Mouse (Mus musculus) ovary, adult 18-20 months (tissue): ENCODE measurements around the gene Ampd3.
A peak's percentile ranks its signal among the peaks of the same experiment; 100 is the strongest.

ENCODE experiments used
- DNase-seq: peaks from one replicate; pipeline ENCODE4 v3.0.0; 2022; ENCODE audit warnings: low spot score, mixed read lengths

Ampd3 gene

DNA sequence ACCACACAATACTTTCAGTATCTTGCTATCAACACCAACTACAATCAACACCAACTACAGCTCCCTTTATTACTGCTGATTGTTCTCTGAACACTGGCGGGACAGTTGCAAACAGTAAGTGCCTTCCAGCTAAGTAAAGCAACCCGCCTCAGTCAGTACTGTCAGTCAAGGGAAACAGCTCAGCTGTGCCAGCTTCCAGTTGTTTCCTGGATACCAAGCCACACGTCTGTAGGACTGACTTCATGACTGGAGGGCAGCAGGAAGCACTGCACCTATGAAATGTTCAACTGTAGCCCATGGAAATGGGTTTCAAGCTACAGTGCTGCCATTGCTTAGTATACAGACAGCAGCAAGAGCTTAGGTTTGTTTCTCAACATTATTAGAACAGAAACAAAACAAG lies 66.5 kb downstream of the Ampd3 start:
- no peak for DNase-seq

DNA sequence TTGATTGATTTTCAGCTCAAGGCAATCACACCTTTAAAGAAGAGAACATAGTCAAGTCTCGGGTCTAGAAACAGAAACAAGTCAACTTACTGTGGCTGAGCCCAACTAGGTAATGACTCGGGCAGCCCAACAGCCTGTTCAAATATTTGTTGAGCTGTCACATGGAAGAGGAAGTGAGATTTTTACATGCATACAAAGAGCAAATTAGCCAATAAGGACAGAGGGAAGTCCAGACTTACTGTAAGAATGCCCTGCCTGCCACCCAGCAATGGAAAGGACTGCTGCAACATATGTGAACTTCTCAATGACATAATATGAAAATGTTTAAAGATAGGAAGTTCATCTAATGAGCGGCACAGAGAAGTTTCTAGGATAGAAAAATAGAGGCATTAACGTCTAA lies 72.3 kb downstream of the Ampd3 start:
- no peak for DNase-seq

DNA sequence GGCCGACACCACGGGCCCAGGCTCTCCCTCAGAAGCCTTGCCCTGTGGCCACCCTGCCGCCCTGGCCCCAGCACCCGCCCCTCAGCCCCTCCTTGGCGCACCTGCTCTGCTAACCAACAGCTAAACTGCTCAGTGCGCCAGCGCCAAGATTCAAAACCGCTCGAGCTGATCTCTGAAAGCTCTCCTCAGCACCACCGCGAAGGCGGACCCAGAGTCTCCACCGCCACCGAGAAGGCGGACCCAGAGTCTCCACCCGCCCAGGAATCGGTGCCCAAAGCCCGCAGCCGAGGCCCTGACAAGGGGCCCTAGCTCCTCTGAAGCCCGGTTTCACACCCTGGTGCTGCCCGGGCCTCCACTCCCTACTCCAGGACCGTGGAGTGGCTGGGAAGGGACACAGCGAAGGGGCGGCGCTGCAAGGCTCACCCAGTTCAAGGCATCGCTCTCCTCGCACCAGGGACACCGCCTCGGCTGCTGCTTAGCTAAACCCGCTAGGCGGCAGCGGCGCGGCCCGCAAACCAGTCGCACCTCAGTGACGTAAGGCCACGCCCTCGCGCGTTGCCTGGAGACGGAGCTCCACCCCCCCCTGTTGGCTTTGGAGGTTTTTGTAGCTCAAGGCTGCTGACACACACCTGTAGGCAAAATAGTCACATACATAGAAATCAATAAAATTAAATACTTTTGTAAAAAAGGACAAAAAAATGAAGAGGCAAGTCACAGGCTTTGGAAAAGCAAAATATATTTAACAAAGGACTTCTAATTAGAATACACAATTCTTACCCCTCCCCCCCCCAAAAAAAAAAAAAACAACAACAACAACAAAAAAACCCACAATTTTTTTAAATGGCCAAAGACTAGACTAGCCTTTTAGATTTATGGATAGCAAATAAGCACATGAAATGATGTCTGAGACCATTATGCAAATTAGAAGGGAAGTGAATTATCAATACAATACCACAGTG lies 76.2 kb downstream of the Ampd3 start, which contains the start of gene Rnf141:
Gene Rnf141 (minus strand): TSS at position 542 of the 959 bp plus-strand sequence.
- DNase-seq, result peak; percentile 85

DNA sequence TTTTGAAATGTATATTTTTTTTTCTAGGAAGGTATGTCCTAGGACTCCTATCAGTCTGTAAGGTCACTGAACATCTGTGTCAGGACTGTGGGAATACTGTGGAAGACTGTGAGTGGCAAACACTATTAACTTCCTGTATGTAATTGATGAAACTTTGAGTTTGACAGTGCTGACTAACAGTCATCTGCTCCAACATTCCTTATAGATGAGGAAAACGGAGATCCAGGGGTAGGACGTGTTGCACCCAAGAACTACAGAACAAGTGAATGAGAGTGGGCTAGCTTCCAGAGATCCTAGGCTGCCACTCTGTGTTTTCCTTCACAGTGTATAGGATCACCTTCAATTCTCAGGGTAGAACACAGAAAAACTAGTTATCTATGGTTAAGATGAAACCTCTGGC lies 79.3 kb downstream of the Ampd3 start:
- no peak for DNase-seq

DNA sequence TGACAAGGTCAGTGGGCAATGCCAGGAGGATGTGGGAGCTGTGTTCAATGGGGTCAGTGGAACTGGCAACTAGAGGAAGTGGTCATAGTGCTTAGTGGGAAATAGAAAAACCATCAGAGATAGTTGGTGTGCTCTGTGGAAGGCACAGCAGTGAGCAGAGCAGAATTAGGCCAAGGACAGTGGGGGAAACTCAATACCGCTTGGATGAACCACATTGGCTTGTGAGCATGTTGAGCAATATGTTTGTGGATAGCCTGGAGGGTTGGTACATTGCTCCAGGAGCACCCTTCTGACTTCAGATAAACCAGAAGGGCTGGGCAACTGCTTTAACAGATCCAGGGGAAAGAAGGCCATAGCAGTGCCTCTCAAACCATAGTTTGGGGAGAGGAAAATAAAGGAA lies 80.4 kb downstream of the Ampd3 start:
- DNase-seq, result no peak

DNA sequence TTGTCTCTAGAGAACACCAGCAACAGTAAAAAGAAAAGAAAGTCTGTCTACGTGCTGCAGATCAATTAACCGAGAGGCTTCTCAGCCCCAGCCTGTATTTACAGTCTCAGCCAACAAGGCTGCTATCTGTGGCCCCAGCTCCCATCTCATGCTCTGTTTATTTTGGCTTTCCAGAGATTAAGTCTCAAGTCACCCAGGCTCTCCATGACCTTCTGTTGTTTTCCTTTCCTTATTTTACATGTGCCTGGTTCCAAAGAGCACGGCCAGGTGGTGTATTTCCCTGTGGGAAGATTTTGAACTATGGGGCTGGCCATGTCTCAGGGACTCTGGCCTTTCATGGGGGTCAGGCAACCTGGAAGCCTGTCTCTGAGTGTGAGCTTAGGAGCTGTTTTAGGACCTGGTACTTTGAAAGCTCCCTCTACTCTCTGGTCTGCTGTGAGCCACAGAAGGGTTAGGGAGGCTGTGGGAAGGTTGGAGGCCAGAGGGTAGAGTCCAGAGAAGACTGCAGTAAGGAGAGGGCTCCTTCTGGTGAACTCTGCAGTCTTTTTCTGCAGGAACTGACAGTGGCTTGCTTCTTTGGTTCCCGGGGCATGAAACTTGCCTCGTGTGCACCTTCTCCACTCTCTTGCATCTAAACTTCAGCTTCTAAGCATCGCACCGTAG lies 83.7 kb downstream of the Ampd3 start:
- DNase-seq, result peak; percentile 23

DNA sequence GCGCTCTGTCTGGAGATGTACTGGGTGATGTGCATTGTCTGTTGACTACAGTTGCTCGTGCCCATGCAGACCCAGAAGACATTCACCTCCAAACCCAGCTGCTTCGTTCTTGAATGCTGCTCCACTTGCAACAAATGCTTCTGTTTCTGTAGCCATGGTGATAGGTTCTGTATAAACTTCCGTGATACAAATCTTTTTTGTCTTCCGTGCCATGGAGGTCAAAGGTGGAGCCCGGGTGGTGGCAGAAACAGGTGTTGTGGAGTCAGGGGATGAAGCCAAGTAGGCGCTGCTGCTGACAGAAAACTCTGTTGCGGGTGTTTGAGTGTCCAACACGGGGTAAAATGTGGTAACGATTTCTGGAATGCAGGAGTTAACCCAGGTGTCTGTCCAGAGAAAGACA lies 85.6 kb downstream of the Ampd3 start:
- DNase-seq, result no peak

DNA sequence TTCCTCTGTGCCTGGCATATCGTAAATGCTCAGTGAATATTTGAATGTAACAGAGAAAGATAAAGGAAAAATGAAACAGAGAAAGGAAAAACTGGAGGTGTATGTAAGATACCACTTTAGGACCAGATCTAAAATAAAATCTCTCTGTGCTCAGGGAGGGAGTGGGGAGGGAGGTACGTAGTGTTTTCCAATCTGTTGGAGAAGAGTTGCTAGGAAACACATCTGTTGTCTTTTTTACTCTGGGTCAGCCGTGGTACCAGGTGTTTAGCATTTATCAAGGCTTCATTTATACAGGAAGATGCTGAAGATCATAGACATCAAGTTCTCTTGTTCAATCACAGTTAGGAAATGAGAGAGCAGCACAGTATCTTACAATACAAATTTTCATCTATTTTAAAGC lies 86.5 kb downstream of the Ampd3 start:
- DNase-seq, result no peak

DNA sequence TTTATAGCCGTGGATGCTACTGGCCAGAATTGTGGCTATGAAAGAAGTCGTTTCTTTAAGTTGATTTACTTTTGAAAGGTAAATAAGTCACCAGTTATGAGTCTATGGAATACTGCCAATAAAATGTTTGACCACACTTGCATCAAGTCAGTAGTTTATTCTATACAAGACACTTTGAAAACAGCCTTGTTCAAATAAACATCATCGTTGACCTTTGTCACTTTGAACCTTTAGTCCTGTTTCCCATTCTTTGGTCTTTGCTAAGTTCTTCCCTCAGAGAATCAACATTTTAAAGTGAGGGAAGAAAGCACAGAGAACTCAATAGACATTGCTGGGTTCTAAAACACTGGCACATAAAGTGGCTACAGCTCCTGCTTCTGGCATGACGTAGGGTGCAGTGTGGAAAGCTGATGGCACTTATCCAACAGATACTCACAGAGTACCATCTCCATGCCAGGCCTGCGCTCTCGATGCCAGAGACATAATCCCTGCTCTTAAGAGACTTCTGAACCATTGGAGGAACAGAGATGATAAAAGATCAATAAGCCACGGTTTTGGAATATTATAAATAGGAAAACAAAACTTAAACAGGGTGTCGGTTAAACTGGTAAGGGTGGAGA lies 87.0 kb downstream of the Ampd3 start:
- DNase-seq, result no peak

DNA sequence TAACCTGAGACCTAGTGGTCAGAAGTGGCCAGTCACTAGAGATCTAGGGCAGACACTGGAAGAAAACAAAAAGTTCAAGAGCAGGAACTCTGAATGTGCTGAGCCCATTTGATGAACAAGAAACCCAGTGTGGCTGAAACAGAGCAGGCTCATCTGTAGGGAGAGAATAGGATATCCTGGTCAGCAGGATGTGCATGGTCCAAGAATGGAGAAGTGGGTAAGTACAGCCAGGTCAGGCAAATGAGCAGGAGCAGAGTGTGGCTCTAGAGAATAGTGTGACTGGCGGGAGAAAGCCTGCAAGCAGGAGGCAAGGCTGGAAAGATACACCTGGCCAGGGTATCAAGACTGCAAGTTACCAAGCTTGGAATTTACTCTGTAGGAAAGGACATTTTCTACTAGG lies 87.6 kb downstream of the Ampd3 start:
- DNase-seq, result no peak

DNA sequence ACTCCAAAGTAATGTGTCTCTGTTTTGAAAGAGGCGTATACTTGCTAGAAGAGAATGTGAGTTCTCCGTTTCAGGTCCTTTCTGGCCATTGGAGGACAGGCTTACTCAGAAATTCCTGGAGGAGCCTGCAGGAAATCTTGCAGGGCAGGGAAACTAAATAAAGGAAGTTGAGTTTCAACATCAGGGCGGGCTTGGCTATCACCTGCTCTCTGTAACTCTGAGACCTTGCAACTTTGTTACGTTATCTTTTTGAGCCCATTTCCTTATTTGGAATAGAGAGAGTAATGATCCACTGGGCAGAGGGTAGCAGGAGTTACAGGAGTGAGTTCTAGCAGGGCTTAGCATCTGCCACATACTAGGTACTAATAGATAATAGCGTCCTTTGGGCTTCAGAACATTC lies 92.1 kb downstream of the Ampd3 start:
- DNase-seq, result no peak
